Mouse (Mus musculus): ENCODE results near the gene Stat2. TPM values are rescaled to one million over a fixed set of nuclear protein-coding genes. Genes with fewer than 3 reads are reported as not detected.

Gene Stat2
- total and polyA plus RNA-seq, 2 experiments from 2014 or later, result 6.0 to 8.2 TPM

- H3K4me3 ChIP-seq (ENCODE audit: low read depth, low read length), result peak overlapping the region; percentile 64
- no peak for ATAC-seq (ENCODE audit: insufficient read depth, low read depth)
- peak overlapping the region; percentile 77 for H3K9ac ChIP-seq (replicated peaks; ENCODE audit: low read depth, low read length)
- H3K9me3 ChIP-seq (replicated peaks; ENCODE audit: control insufficient read depth, low read length), result no peaks in the 10 kb centered on the region
- peak overlapping the region; percentile 72 for H3K4me2 ChIP-seq (ENCODE audit: low read depth, low read length)
- TF ChIP-seq CTCF (IDR thresholded peaks at IDR 0.05; ENCODE audit: low read depth) (no peak), EP300 (IDR thresholded peaks at IDR 0.05; ENCODE audit: low read depth) (no peak)
- no peak for DNase-seq (ENCODE audit: low spot score)
- peaks cover 26% of the 10 kb centered on the region for H3K4me1 ChIP-seq (ENCODE audit: control insufficient read depth, insufficient read depth)
- H3K27me3 ChIP-seq (ENCODE audit: control insufficient read depth, insufficient read depth, low read length), result no peaks in the 10 kb centered on the region
- H3K27ac ChIP-seq (ENCODE audit: low read depth), result peak overlapping the region; percentile 97
- H3K36me3 ChIP-seq (replicated peaks; ENCODE audit: control insufficient read depth, insufficient read depth, low read length), result 0 out of 2 replicates have a peak, but pooled peaks cover 3% of the 10 kb centered on the region
- WGBS, result 20% methylated on average over 3 of the region's 3 CpGs
These were observed 32.0 kb downstream of the Stat2 start for GRCm38 (mm10) chr10:128302357-128302756.

GRCm38 (mm10) chr10:128302785-128303125, 32.4 kb downstream of the Stat2 start:
- Histone ChIP-seq H3K4me2 (ENCODE audit: low read depth, low read length) (peak overlapping the region; percentile 72), H3K9ac (replicated peaks; ENCODE audit: low read depth, low read length) (peak overlapping the region; percentile 77), H3K27ac (ENCODE audit: low read depth) (peak overlapping the region; percentile 97), H3K4me1 (ENCODE audit: control insufficient read depth, insufficient read depth) (peaks cover 22% of the 10 kb centered on the region), H3K9me3 (replicated peaks; ENCODE audit: control insufficient read depth, low read length) (no peaks in the 10 kb centered on the region), H3K36me3 (replicated peaks; ENCODE audit: control insufficient read depth, insufficient read depth, low read length) (0 out of 2 replicates have a peak, but pooled peaks cover 3% of the 10 kb centered on the region), H3K27me3 (ENCODE audit: control insufficient read depth, insufficient read depth, low read length) (no peaks in the 10 kb centered on the region), H3K4me3 (ENCODE audit: low read depth, low read length) (peak overlapping the region; percentile 64)
- no peak for TF ChIP-seq EP300 (IDR thresholded peaks at IDR 0.05; ENCODE audit: low read depth)
- TF ChIP-seq CTCF (IDR thresholded peaks at IDR 0.05; ENCODE audit: low read depth), result no peak
- 0% methylated on average over 9 of the region's 9 CpGs for WGBS
- peak; percentile 24; the same call in 1 of the 2 replicates for ATAC-seq (ENCODE audit: insufficient read depth, low read depth)
- no peak for DNase-seq (ENCODE audit: low spot score)

- Histone ChIP-seq H3K4me2 (ENCODE audit: low read depth, low read length) (peak within 1 kb of the TSS; percentile 72), H3K9ac (replicated peaks; ENCODE audit: low read depth, low read length) (peak within 1 kb of the TSS; percentile 77), H3K27me3 (ENCODE audit: control insufficient read depth, insufficient read depth, low read length) (no peaks in the 10 kb centered on the region), H3K27ac (ENCODE audit: low read depth) (peak within 1 kb of the TSS; percentile 97), H3K36me3 (replicated peaks; ENCODE audit: control insufficient read depth, insufficient read depth, low read length) (peaks cover 9% of the 10 kb centered on the region), H3K4me3 (ENCODE audit: low read depth, low read length) (peak within 1 kb of the TSS; percentile 64), H3K9me3 (replicated peaks; ENCODE audit: control insufficient read depth, low read length) (no peaks in the 10 kb centered on the region), H3K4me1 (ENCODE audit: control insufficient read depth, insufficient read depth) (peaks cover 19% of the 10 kb centered on the region)
- WGBS, result 2% methylated on average over 37 of the region's 37 CpGs
- TF ChIP-seq CTCF (IDR thresholded peaks at IDR 0.05; ENCODE audit: low read depth) (no peak), EP300 (IDR thresholded peaks at IDR 0.05; ENCODE audit: low read depth) (peak; percentile 98)
- peak; percentile 99 for DNase-seq (ENCODE audit: low spot score)
- peak; percentile 98 for ATAC-seq (ENCODE audit: insufficient read depth, low read depth)
These were observed 33.0 kb downstream of the Stat2 start, which contains the start of gene Pan2 for GRCm38 (mm10) chr10:128303126-128304021. TSS of gene Pan2 (plus strand) at chr10:128303335.

GRCm38 (mm10) chr10:128309654-128310053, 39.3 kb downstream of the Stat2 start:
- 84% methylated on average over 7 of the region's 7 CpGs for WGBS

GRCm38 (mm10) chr10:128310177-128310576, 39.8 kb downstream of the Stat2 start:
- ATAC-seq (ENCODE audit: insufficient read depth, low read depth) (0 out of 2 replicates have a peak, but pooled peaks have one; percentile 50), DNase-seq (ENCODE audit: low spot score) (peak; percentile 56)
- H3K9me3 ChIP-seq (replicated peaks; ENCODE audit: control insufficient read depth, low read length), result no peaks in the 10 kb centered on the region
- 20% methylated on average over 11 of the region's 11 CpGs for WGBS
- H3K36me3 ChIP-seq (replicated peaks; ENCODE audit: control insufficient read depth, insufficient read depth, low read length), result peaks cover 61% of the 10 kb centered on the region
- no peak overlapping the region for H3K4me3 ChIP-seq (ENCODE audit: low read depth, low read length)
- H3K27ac ChIP-seq (ENCODE audit: low read depth), result peak overlapping the region; percentile 61
- H3K27me3 ChIP-seq (ENCODE audit: control insufficient read depth, insufficient read depth, low read length), result no peaks in the 10 kb centered on the region
- no peak for TF ChIP-seq CTCF (IDR thresholded peaks at IDR 0.05; ENCODE audit: low read depth)
- no peak for TF ChIP-seq EP300 (IDR thresholded peaks at IDR 0.05; ENCODE audit: low read depth)
- H3K9ac ChIP-seq (replicated peaks; ENCODE audit: low read depth, low read length), result peak overlapping the region; percentile 25; the same call in 1 of the 2 replicates
- peak overlapping the region; percentile 31 for H3K4me2 ChIP-seq (ENCODE audit: low read depth, low read length)
- H3K4me1 ChIP-seq (ENCODE audit: control insufficient read depth, insufficient read depth), result peaks cover 9% of the 10 kb centered on the region; the same call in 1 of the 2 replicates

More at GRCm38 (mm10) chr10:128309654-128310053, 39.3 kb downstream of the Stat2 start:
- no peak overlapping the region for H3K4me2 ChIP-seq (ENCODE audit: low read depth, low read length)
- H3K9ac ChIP-seq (replicated peaks; ENCODE audit: low read depth, low read length), result 0 out of 2 replicates have a peak overlapping the region, but pooled peaks have one; percentile 25
- DNase-seq (ENCODE audit: low spot score) (no peak), ATAC-seq (ENCODE audit: insufficient read depth, low read depth) (no peak)
- no peaks in the 10 kb centered on the region for H3K9me3 ChIP-seq (replicated peaks; ENCODE audit: control insufficient read depth, low read length)
- H3K4me3 ChIP-seq (ENCODE audit: low read depth, low read length), result no peak overlapping the region
- no peak for TF ChIP-seq EP300 (IDR thresholded peaks at IDR 0.05; ENCODE audit: low read depth)
- TF ChIP-seq CTCF (IDR thresholded peaks at IDR 0.05; ENCODE audit: low read depth), result no peak
- no peaks in the 10 kb centered on the region for H3K27me3 ChIP-seq (ENCODE audit: control insufficient read depth, insufficient read depth, low read length)
- peaks cover 9% of the 10 kb centered on the region; the same call in 1 of the 2 replicates for H3K4me1 ChIP-seq (ENCODE audit: control insufficient read depth, insufficient read depth)
- peaks cover 55% of the 10 kb centered on the region for H3K36me3 ChIP-seq (replicated peaks; ENCODE audit: control insufficient read depth, insufficient read depth, low read length)
- H3K27ac ChIP-seq (ENCODE audit: low read depth), result peak overlapping the region; percentile 61

Measured in heart, postnatal 0 days (tissue).